Mouse (Mus musculus) left cerebral cortex, adult 2 months (tissue): Measurements from ENCODE around the gene Zc3h8. TPM values are rescaled to one million over a fixed set of nuclear protein-coding genes. Genes with fewer than 3 reads are reported as not detected.

Experiments
- DNase-seq, 2 experiments: peaks; one replicate each; pipeline ENCODE4 v3.0.0; 2021 to 2022; ENCODE audit warnings: low spot score in 2 of 2, mixed read lengths in 1 of 2; ENCODE audit errors: extremely low spot score in 1 of 2
- H3K27ac ChIP-seq: fragments of 200-600 bp; 2 replicates; pipeline ENCODE4 v1.8.1; 2022
- H3K4me3 ChIP-seq: fragments of 200-600 bp; 2 replicates; pipeline ENCODE4 v1.8.1; 2022
- CTCF ChIP-seq: fragments of 200-600 bp; IDR thresholded peaks from 2 replicates; pipeline ENCODE4 v1.8.1; 2022; ENCODE audit warnings: antibody characterized with exemption, mild to moderate bottlenecking, moderate library complexity
- intact Hi-C: fragments of 180-260 bp; cut with DNase I; formaldehyde crosslinking; loops from one replicate; pipeline ENCODE4 v1.15.1; 2025
- microRNA-seq, 2 experiments: library from miRNA; unstranded; fragments of <30 nt; microRNA quantifications; one replicate each; pipeline ENCODE4 v1.2.0; 2021
- total RNA-seq, 2 experiments: library from RNA; stranded (reverse); gene quantifications; 2 replicates each; pipeline ENCODE4 v1.2.3; 2021

The Zc3h8 gene
- total RNA-seq, 2 experiments from 2014 or later = 6.8 to 7.1 TPM

- Histone ChIP-seq H3K4me3 (no peak overlapping the region), H3K27ac (no peak overlapping the region)
- no peak for TF ChIP-seq CTCF
- no peak for DNase-seq
- intact Hi-C loops = no loop called here
Measured at GRCm38 (mm10) chr2:128887866-128888550, 55.9 kb downstream of the Zc3h8 start.

DNA sequence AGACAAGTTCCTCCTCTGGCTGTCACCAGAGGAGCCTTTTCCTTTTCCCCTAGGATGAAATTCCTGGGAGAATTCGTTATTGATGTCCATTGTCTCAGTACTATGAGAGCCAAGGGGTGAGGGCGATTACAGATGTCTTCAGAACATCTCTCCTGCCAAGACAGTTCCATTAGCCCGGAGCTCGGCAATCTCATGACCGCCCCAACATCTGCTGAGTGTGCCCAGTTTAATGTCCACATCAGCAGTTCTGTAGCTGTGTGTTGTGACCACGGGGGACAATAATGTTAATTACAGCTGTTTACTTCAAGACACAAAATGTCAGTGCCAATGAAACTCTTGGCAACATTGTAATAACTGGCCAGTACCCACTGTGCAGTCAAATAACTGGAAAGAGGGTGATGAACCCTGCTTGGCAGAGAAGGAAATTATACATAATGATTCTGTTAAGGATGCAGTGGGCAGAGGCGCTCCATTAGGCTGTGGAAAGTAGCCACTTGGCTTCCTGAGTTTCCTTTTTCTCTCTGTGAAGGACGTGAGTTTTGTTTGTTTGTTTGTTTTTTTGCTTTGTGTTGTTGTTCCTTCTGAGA, 58.6 kb downstream of the Zc3h8 start:
- TF ChIP-seq CTCF = no peak
- intact Hi-C loops = no loop called here
- H3K27ac ChIP-seq = no peak overlapping the region
- DNase-seq = no peak
- no peak overlapping the region for H3K4me3 ChIP-seq

DNA sequence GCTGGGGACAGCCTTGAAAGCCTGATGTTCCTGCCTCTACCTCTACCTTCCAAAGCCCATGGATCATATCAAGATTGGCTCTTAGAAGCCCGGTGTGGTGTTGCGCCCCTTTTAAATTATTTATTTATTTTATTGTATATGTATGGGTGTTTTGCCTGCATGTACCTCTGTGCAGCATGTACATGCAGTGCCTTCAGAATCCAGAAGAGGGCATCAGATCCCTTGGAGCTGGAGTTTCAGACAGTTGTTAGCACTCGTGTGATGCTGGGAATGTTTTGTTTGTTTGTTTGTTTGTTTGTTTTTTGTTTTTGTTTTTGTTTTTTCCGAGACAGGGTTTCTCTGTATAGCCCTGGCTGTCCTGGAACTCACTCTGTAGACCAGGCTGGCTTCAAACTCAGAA, 62.6 kb downstream of the Zc3h8 start:
- intact Hi-C loops = no loop called here
- DNase-seq = no peak
- TF ChIP-seq CTCF = peak; percentile 37
- Histone ChIP-seq H3K27ac (no peak overlapping the region), H3K4me3 (no peak overlapping the region)

Small RNA genes lying within 50 kb of the gene (microRNA-seq; reads per million reads assigned to microRNA genes)
- 0 reads per million in 2 experiments for gene Gm22859

Other genes with a start within 250 kb of the Zc3h8 start
- gene Mertk, start 245.1 kb downstream of the Zc3h8 start, total RNA-seq = 10 to 100 TPM; 29.6 to 35.1 TPM
- gene Tmem87b, start 126.0 kb downstream of the Zc3h8 start, total RNA-seq = 10 to 100 TPM; 31.6 to 36.5 TPM
- 1 to 10 TPM; 2.4 to 2.5 TPM for gene Fbln7, start 81.1 kb downstream of the Zc3h8 start, total RNA-seq
- 10 to 100 TPM; 14.4 to 19.8 TPM for gene Zc3h6, start 23.3 kb upstream of the Zc3h8 start, total RNA-seq
- 1 to 10 TPM; 5.0 to 5.4 TPM for gene Gm10762, start 23.6 kb upstream of the Zc3h8 start, total RNA-seq
- under 1 TPM in 1 of 2 experiments, not detected in 1; 0.25 TPM for gene Vinac1, start 104.1 kb upstream of the Zc3h8 start, total RNA-seq
- 10 to 100 TPM; 64.0 to 70.2 TPM for gene Ttl, start 121.9 kb upstream of the Zc3h8 start, total RNA-seq
- 10 to 100 TPM; 23.5 to 27.7 TPM for gene Polr1b, start 156.9 kb upstream of the Zc3h8 start, total RNA-seq
- 10 to 100 TPM; 10.2 to 12.2 TPM for gene Chchd5, start 185.6 kb upstream of the Zc3h8 start, total RNA-seq